Mouse (Mus musculus) cerebellum, postnatal 10 days (tissue): ENCODE data around the gene Olfr1507.

ENCODE experiments used
- DNase-seq, 2 experiments: peaks; one replicate each; pipeline ENCODE4 v3.0.0; 2021; ENCODE audit warnings: mixed read lengths in 2 of 2

The Olfr1507 gene

GRCm38 (mm10) chr14:52495516-52495915, at the start of gene Olfr1507:
TSS of gene Olfr1507 (minus strand) at chr14:52495749.
- no peak for DNase-seq

DNA sequence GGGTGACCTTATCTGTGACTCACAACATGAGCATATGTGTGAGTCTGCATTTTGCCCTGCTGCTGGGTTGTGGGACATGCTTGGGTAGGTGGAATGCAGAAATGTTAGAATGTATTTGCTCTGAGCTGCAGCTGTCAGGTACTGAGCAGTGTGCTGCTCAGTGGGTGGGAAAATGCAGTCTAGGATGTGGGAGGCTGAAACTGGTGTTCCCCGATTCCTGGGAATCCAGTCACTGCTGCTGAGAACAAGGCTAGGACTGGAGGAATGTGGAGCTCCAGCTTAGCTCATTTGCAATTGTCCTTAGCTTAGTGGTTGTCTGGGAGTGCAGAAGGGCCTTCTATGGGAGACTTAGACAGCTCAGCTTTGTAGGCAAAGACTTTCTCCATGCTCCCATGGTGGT, 37.8 kb upstream of the Olfr1507 start:
- no peak for DNase-seq

- no peak for DNase-seq
Observed at GRCm38 (mm10) chr14:52524952-52525351, 29.4 kb upstream of the Olfr1507 start.

DNA sequence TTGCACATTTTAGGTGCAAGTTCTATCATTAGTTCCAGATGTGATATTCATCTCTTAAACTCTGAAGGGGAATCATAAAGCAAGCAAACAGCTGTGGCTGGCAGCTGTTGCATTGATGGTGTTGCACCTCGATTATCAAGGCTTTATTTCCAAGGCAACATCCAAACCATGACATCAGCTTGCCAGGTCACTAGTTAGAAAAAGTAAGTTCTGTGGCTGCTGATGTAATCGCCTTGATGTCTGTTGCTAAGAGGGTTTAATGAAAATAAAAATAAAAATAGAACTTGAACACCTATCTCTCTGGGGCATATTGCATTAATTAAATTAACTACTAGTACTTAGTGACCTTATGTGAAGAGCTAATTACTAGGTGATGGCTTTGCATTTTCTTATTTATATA, 28.2 kb downstream of the Olfr1507 start, which contains the start of gene Olfr1508:
Olfr1508 (minus strand) TSS at position 101 of the 400 bp plus-strand sequence.
- DNase-seq, result no peak

- no peak for DNase-seq
Observed at GRCm38 (mm10) chr14:52465738-52466137, 29.8 kb downstream of the Olfr1507 start.

DNA sequence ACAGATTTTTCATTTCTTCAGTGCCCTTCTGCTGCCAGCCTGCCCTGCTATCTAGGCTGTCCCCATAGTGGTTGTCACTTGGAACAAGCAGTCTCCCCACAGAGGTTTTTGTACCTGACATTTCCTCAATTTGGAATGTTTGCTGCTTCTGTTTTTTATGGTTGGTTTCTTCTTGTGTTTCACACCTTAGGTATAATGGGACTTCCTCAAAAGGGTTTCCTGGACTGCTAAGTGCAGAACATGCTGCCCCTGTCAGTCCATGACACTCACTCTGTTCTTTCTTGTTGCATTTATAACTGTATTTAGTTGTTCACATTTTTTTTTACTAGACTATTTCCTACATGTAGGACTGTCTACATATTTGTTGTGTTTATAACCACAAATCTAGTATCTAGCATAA, 33.6 kb downstream of the Olfr1507 start:
- no peak for DNase-seq

- no peak for DNase-seq
Observed at GRCm38 (mm10) chr14:52451138-52451537, 44.4 kb downstream of the Olfr1507 start.

DNA sequence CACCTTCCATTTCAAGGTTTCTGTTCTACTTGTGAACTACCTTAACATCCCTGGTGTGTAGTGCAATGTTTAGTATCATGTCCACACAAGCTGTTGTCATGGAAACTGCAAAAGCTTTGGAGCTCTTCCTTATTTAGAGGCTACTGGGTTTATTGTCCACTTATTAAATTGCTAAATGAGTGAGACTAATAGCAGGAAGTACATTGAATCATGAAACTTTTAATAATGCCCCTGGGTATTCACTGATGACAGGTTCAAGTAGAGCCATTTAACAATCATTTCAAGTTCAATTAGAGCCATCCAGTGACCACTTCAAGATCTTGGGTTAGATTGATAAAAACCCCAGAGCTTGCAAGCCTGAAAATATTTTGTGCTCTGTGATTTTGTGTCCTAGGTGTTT, 52.9 kb downstream of the Olfr1507 start, which contains the start of gene Olfr1509:
Olfr1509 (plus strand) TSS at position 301 of the 400 bp plus-strand sequence.
- DNase-seq, result no peak
